Mouse (Mus musculus) liver, adult 2 months (tissue): ENCODE data around the gene Dus3l.
A peak's percentile ranks its signal among the peaks of the same experiment; 100 is the strongest.

ENCODE experiments used
- CTCF ChIP-seq: fragments of 200-500 bp; IDR thresholded peaks from 2 replicates; pipeline ENCODE4 v1.5.1; 2011; ENCODE audit warnings: low read depth, low read length, control low read depth
- POLR2A ChIP-seq: fragments of 200-500 bp; IDR thresholded peaks from 2 replicates; pipeline ENCODE4 v1.6.1; 2011; ENCODE audit warnings: low read length, control low read depth; ENCODE audit not compliant: insufficient read depth; ENCODE audit errors: extremely low read depth

GRCm38 (mm10) chr17:56761991-56762410 lies 2.6 kb upstream of the Dus3l start:
- TF ChIP-seq CTCF (no peak), POLR2A (peak; percentile 84; the same call in 1 of the 2 replicates)
